Mouse (Mus musculus) limb, embryonic 12.5 days (tissue): ENCODE measurements around the gene Syn3. TPM values are rescaled to one million over a fixed set of nuclear protein-coding genes. Genes with fewer than 3 reads are reported as not detected.

Experiments
- ATAC-seq: fragments of 200-750 bp; cut with Nextera tagmentation; 2 replicates; pipeline ENCODE4 v1.8.0; 2017; ENCODE audit warnings: low read depth, moderate TSS enrichment; ENCODE audit not compliant: insufficient number of reproducible peaks, insufficient read depth, low FRiP score, low TSS enrichment
- H3K27ac ChIP-seq: fragments of 300-500 bp; sonication (generic); 2 replicates; pipeline ENCODE4 v1.5.1; 2016; ENCODE audit warnings: mild to moderate bottlenecking, moderate library complexity
- H3K27me3 ChIP-seq: fragments of 300-500 bp; sonication (generic); 2 replicates; pipeline ENCODE4 v1.6.1; 2016; ENCODE audit warnings: mild to moderate bottlenecking, moderate library complexity
- H3K36me3 ChIP-seq: fragments of 300-500 bp; sonication (generic); 2 replicates; pipeline ENCODE4 v1.6.1; 2016; ENCODE audit warnings: mild to moderate bottlenecking, moderate library complexity
- H3K4me1 ChIP-seq: fragments of 300-500 bp; sonication (generic); replicated peaks from 2 replicates; pipeline ENCODE4 v1.6.1; 2016
- H3K4me2 ChIP-seq: fragments of 300-500 bp; sonication (generic); 2 replicates; pipeline ENCODE4 v1.6.1; 2016; ENCODE audit warnings: mild to moderate bottlenecking, moderate library complexity
- H3K4me3 ChIP-seq: fragments of 300-500 bp; sonication (generic); replicated peaks from 2 replicates; pipeline ENCODE4 v1.5.1; 2016; ENCODE audit warnings: mild to moderate bottlenecking
- H3K9ac ChIP-seq: fragments of 300-500 bp; sonication (generic); replicated peaks from 2 replicates; pipeline ENCODE4 v1.6.1; 2016; ENCODE audit warnings: mild to moderate bottlenecking, moderate library complexity
- H3K9me3 ChIP-seq: fragments of 300-500 bp; sonication (generic); 2 replicates; pipeline ENCODE4 v1.6.1; 2016; ENCODE audit warnings: mild to moderate bottlenecking, moderate library complexity
- WGBS: fragments of 180-500 bp; shearing (Covaris S2); methylation state at CpG from one replicate; pipeline ENCODE4 v1.1.7; 2016; 5-methylcytosine and 5-hydroxymethylcytosine counted together
- polyA plus RNA-seq: library from polyadenylated mRNA; unstranded; fragments of >200 nt; fragmentation: Nextera tagmentation; extraction: Ambion mirVana; gene quantifications from 2 replicates; pipeline ENCODE4 v1.2.1, GENCODE M21; 2016

The Syn3 gene
- polyA plus RNA-seq, 1 experiment from 2014 or later = 4.1 TPM

DNA sequence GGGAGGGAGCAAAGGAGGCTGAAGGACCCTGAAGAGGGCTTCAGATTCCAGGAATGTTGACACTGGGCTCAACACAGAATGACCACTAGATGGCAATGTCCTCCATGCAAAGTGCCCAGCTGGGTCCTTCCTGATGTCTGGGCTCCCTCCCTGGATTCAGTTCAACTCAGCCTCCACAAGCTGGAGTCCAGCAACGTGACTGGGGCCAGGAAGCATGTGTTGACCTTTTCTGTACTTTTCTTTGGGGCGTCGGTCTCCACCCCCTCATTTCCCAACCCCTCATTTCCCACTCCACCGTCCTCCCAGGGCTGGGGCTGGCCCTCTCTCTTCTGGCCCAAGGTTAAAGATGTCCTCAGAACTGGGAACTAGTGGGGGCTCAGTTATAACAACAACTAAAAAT, 433.8 kb downstream of the Syn3 start:
- Histone ChIP-seq H3K4me3 (no peak overlapping the region), H3K27me3 (no peaks in the 10 kb centered on the region), H3K4me2 (no peak overlapping the region), H3K36me3 (no peaks in the 10 kb centered on the region), H3K27ac (no peak overlapping the region), H3K9me3 (no peaks in the 10 kb centered on the region), H3K9ac (no peak overlapping the region), H3K4me1 (peaks cover 21% of the 10 kb centered on the region)
- ATAC-seq = peak; percentile 41; the same call in 1 of the 2 replicates
- WGBS = 6% methylated on average over 4 of the region's 4 CpGs

DNA sequence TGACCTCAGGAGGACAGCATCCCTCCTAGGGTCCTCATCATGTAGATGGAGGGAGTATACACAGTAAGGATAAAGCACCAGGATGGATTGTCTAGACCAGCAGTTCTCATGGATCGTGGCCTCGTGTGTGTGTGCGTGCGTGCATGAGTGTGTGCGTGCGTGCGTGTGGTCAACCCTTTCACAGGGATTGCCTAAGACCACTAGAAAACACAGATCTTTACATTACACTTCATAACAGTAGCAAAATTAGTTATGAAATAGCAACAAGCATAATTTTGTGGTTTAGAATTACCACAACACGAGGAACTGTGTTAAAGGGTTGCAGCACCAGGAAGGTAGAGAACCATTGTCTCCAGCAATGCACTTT, 435.7 kb downstream of the Syn3 start:
- no peaks in the 10 kb centered on the region for H3K27me3 ChIP-seq
- no peak overlapping the region for H3K27ac ChIP-seq
- H3K36me3 ChIP-seq = no peaks in the 10 kb centered on the region
- no peak overlapping the region for H3K4me2 ChIP-seq
- 95% methylated on average over 8 of the region's 8 CpGs for WGBS
- peaks cover 16% of the 10 kb centered on the region for H3K4me1 ChIP-seq
- no peaks in the 10 kb centered on the region for H3K9me3 ChIP-seq
- no peak for ATAC-seq
- H3K4me3 ChIP-seq = no peak overlapping the region
- no peak overlapping the region for H3K9ac ChIP-seq

- H3K4me1 ChIP-seq = peaks cover 12% of the 10 kb centered on the region
- no peaks in the 10 kb centered on the region for H3K27me3 ChIP-seq
- no peak for ATAC-seq
- H3K27ac ChIP-seq = no peak overlapping the region
- 62% methylated on average over 5 of the region's 5 CpGs for WGBS
- no peaks in the 10 kb centered on the region for H3K36me3 ChIP-seq
- H3K4me2 ChIP-seq = no peak overlapping the region
- no peaks in the 10 kb centered on the region for H3K9me3 ChIP-seq
- H3K4me3 ChIP-seq = no peak overlapping the region
- no peak overlapping the region for H3K9ac ChIP-seq
Measured at GRCm38 (mm10) chr10:86062261-86063017, 436.3 kb downstream of the Syn3 start.

GRCm38 (mm10) chr10:86060267-86060666, 438.4 kb downstream of the Syn3 start:
- ATAC-seq = no peak
- H3K9ac ChIP-seq = no peak overlapping the region
- H3K27ac ChIP-seq = no peak overlapping the region
- 82% methylated on average over 3 of the region's 3 CpGs for WGBS
- H3K4me3 ChIP-seq = no peak overlapping the region
- no peaks in the 10 kb centered on the region for H3K27me3 ChIP-seq
- H3K4me1 ChIP-seq = peaks cover 12% of the 10 kb centered on the region
- H3K4me2 ChIP-seq = no peak overlapping the region
- no peaks in the 10 kb centered on the region for H3K36me3 ChIP-seq
- 0 out of 2 replicates have a peak, but pooled peaks cover 7% of the 10 kb centered on the region for H3K9me3 ChIP-seq

- H3K27me3 ChIP-seq = no peaks in the 10 kb centered on the region
- no peaks in the 10 kb centered on the region; the same call in 1 of the 2 replicates for H3K36me3 ChIP-seq
- no peak overlapping the region for H3K4me2 ChIP-seq
- 0 out of 2 replicates have a peak, but pooled peaks cover 7% of the 10 kb centered on the region for H3K9me3 ChIP-seq
- no peak overlapping the region for H3K4me3 ChIP-seq
- H3K27ac ChIP-seq = no peak overlapping the region
- ATAC-seq = no peak
- peaks cover 6% of the 10 kb centered on the region for H3K4me1 ChIP-seq
- no peak overlapping the region for H3K9ac ChIP-seq
- 69% methylated on average over 2 of the region's 2 CpGs for WGBS
Measured at GRCm38 (mm10) chr10:86057712-86058111, 441.0 kb downstream of the Syn3 start.

DNA sequence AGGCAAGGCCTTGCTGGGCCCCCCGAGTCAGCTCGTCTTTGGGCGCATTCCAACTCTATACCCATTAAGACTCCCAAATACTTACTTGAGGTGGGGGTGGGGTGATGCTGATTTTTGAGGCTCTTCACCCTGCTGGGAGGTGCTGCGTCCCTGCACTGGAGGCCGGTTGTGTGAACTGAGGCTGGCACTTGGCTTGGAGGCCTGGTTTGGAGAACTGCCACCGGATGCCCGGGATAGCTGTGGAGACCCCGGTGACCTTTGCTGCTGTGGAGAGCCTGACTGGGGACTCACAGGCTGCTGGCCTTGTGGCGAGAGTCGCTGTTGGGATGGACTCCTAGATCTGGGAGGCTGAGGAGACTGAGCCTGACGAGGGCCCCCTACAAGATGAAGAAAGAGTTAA, 441.4 kb downstream of the Syn3 start:
- Histone ChIP-seq H3K4me2 (no peak overlapping the region), H3K36me3 (no peaks in the 10 kb centered on the region; the same call in 1 of the 2 replicates), H3K9me3 (0 out of 2 replicates have a peak, but pooled peaks cover 7% of the 10 kb centered on the region), H3K4me3 (no peak overlapping the region), H3K27ac (no peak overlapping the region), H3K27me3 (no peaks in the 10 kb centered on the region), H3K4me1 (peaks cover 6% of the 10 kb centered on the region), H3K9ac (no peak overlapping the region)
- no peak for ATAC-seq
- 82% methylated on average over 11 of the region's 11 CpGs for WGBS

DNA sequence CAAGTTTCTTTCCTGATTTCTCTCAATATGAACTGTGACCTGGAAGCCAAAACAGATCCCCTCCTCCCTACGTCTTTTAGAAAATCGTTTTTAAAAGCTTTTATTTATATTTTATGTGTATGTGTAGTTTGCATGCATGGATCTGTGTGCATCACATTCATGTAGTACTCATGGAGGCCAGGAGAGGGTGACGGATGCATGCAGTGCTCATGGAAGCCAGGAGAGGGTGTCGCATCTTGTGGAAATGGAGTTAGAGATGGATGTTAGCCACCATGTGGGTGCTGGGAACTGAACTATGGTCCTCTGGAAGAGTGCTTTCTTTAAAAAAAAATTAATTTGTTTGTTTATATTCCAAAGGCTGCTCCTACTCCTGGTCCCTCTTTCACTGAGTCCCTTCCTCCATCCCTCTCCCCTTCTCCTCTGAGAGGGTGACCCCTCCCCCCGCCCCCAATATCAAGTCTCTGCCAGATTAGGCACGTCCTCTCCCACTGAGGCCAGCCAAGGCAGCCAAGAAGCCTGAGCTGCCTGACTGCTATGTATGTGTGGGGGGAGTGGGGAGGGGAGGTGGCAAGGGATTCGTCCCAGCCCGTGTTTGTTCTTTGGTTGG, 442.3 kb downstream of the Syn3 start:
- Histone ChIP-seq H3K4me3 (no peak overlapping the region), H3K4me1 (peaks cover 6% of the 10 kb centered on the region), H3K4me2 (no peak overlapping the region), H3K36me3 (no peaks in the 10 kb centered on the region; the same call in 1 of the 2 replicates), H3K9me3 (0 out of 2 replicates have a peak, but pooled peaks cover 7% of the 10 kb centered on the region), H3K9ac (no peak overlapping the region), H3K27me3 (no peaks in the 10 kb centered on the region), H3K27ac (no peak overlapping the region)
- WGBS = 88% methylated on average over 8 of the region's 8 CpGs
- no peak for ATAC-seq

DNA sequence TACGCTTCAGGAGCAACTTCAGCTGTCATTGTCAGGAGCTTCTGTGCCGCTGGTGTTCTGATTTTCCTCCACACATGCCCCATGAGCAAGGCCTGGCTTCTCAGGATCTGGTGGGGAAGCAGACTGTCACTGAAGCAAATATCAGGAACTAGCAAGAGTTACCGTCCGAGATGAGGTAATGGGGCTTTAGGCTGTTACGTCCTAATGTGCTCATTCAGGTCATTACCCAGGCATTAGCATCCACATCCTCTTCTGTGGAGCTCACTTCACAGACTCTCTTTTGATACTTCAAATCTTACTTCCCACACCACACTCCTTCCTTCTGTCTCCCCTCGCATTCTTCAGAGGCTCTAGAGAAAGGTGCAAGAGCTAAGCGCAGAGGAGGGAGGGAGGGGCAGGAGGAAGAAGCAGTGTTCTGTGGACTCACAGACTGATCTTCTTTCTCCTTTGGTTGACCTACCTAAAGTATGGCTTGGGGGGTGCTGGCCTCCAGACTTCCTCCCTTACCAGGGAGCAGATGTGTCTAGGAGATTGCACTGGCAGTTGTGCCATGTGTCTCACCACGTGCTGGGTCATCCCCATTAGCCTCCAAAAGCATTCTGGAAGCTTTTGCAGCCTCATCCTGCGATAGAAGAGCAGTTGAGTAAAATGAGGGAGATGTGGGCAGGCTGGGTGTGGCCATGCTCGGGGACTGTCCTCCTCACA, 445.7 kb downstream of the Syn3 start:
- peaks cover 1% of the 10 kb centered on the region for H3K36me3 ChIP-seq
- no peak overlapping the region for H3K4me3 ChIP-seq
- ATAC-seq = no peak
- H3K9ac ChIP-seq = no peak overlapping the region
- no peak overlapping the region for H3K4me2 ChIP-seq
- 81% methylated on average over 10 of the region's 10 CpGs for WGBS
- no peaks in the 10 kb centered on the region for H3K27me3 ChIP-seq
- H3K9me3 ChIP-seq = 0 out of 2 replicates have a peak, but pooled peaks cover 7% of the 10 kb centered on the region
- H3K27ac ChIP-seq = 0 out of 2 replicates have a peak overlapping the region, but pooled peaks have one; percentile 7
- no peaks in the 10 kb centered on the region for H3K4me1 ChIP-seq

- Histone ChIP-seq H3K4me2 (no peak overlapping the region), H3K27ac (no peak overlapping the region), H3K9me3 (no peaks in the 10 kb centered on the region), H3K36me3 (peaks cover 21% of the 10 kb centered on the region), H3K4me3 (no peak overlapping the region), H3K9ac (no peak overlapping the region), H3K27me3 (no peaks in the 10 kb centered on the region), H3K4me1 (no peaks in the 10 kb centered on the region)
- ATAC-seq = no peak
- WGBS = 34% methylated on average over 2 of the region's 2 CpGs
Measured at GRCm38 (mm10) chr10:86050522-86050921, 448.2 kb downstream of the Syn3 start.

DNA sequence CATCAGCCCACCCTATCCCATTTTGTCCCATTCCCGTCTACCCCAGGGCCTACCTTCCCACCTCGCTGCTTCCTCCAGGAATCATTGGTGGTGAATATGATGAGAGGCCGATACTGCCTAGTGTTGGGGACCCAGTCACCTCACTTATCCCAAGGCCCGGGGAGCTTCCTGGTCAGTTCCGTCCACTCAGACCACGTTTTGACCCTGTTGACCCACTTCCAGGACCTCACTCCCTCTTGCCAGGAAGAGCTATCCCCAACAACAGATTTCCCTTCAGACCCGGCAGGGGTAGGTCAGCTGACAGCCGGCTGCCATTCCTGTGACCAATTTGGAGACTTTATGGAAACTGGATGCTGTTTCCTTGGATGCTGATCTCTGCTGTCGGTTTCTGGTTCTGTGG, 450.9 kb downstream of the Syn3 start:
- Histone ChIP-seq H3K9me3 (no peaks in the 10 kb centered on the region), H3K9ac (no peak overlapping the region), H3K27me3 (no peaks in the 10 kb centered on the region), H3K4me2 (no peak overlapping the region), H3K4me3 (no peak overlapping the region), H3K36me3 (peaks cover 39% of the 10 kb centered on the region), H3K27ac (no peak overlapping the region), H3K4me1 (no peaks in the 10 kb centered on the region)
- ATAC-seq = no peak
- WGBS = 88% methylated on average over 9 of the region's 9 CpGs

- Histone ChIP-seq H3K36me3 (peaks cover 39% of the 10 kb centered on the region), H3K4me2 (no peak overlapping the region), H3K4me1 (no peaks in the 10 kb centered on the region), H3K9me3 (no peaks in the 10 kb centered on the region), H3K4me3 (no peak overlapping the region), H3K27ac (no peak overlapping the region), H3K9ac (no peak overlapping the region), H3K27me3 (no peaks in the 10 kb centered on the region)
- 97% methylated on average over 1 of the region's 1 CpGs for WGBS
- ATAC-seq = no peak
Measured at GRCm38 (mm10) chr10:86046371-86046770, 452.3 kb downstream of the Syn3 start.
